Mouse (Mus musculus): ENCODE data around the gene Tbl2. TPM values are rescaled to one million over a fixed set of nuclear protein-coding genes. Genes with fewer than 3 reads are reported as not detected.
A peak's percentile ranks its signal among the peaks of the same experiment; 100 is the strongest.

Tbl2 gene
- polyA plus RNA-seq, 1 experiment: 17.6 TPM

GRCm38 (mm10) chr5:135133736-135134405, 15.6 kb upstream of the Tbl2 start:
- TF ChIP-seq CTCF (IDR thresholded peaks at IDR 0.05; ENCODE audit: borderline replicate concordance, insufficient read depth, low read depth, low read length) (no peak), POLR2A (IDR thresholded peaks at IDR 0.05; ENCODE audit: borderline replicate concordance, insufficient read depth, low read length) (no peak)
- H3K4me1 ChIP-seq (ENCODE audit: control insufficient read depth, insufficient read depth, low read length): no peaks in the 10 kb centered on the region
- DNase-seq: peak; percentile 25 to 41
- peak overlapping the region; percentile 31 for H3K4me3 ChIP-seq (replicated peaks; ENCODE audit: insufficient read depth, low read depth, low read length)
- H3K27me3 ChIP-seq (ENCODE audit: control insufficient read depth, insufficient read depth, low read length): no peaks in the 10 kb centered on the region
- WGBS: 7% methylated on average over 26 of the region's 26 CpGs
- no peak overlapping the region for H3K27ac ChIP-seq (ENCODE audit: insufficient read depth, low read length)

GRCm38 (mm10) chr5:135134534-135134933, 14.9 kb upstream of the Tbl2 start:
- no peak for DNase-seq
- no peak for TF ChIP-seq POLR2A (IDR thresholded peaks at IDR 0.05; ENCODE audit: borderline replicate concordance, insufficient read depth, low read length)
- peak; percentile 65 for TF ChIP-seq CTCF (IDR thresholded peaks at IDR 0.05; ENCODE audit: borderline replicate concordance, insufficient read depth, low read depth, low read length)
- 6% methylated on average over 8 of the region's 8 CpGs for WGBS

GRCm38 (mm10) chr5:135139881-135140280, 9.6 kb upstream of the Tbl2 start:
- DNase-seq: no peak
- H3K27ac ChIP-seq (ENCODE audit: insufficient read depth, low read length): no peak overlapping the region
- H3K4me3 ChIP-seq (replicated peaks; ENCODE audit: insufficient read depth, low read depth, low read length): no peak overlapping the region
- no peaks in the 10 kb centered on the region for H3K27me3 ChIP-seq (ENCODE audit: control insufficient read depth, insufficient read depth, low read length)
- no peaks in the 10 kb centered on the region for H3K4me1 ChIP-seq (ENCODE audit: control insufficient read depth, insufficient read depth, low read length)
- 71% methylated on average over 2 of the region's 2 CpGs for WGBS
- no peak for TF ChIP-seq POLR2A (IDR thresholded peaks at IDR 0.05; ENCODE audit: borderline replicate concordance, insufficient read depth, low read length)
- no peak for TF ChIP-seq CTCF (IDR thresholded peaks at IDR 0.05; ENCODE audit: borderline replicate concordance, insufficient read depth, low read depth, low read length)

More at GRCm38 (mm10) chr5:135134534-135134933, 14.9 kb upstream of the Tbl2 start:
- Histone ChIP-seq H3K27ac (ENCODE audit: insufficient read depth, low read length) (no peak overlapping the region), H3K4me1 (ENCODE audit: control insufficient read depth, insufficient read depth, low read length) (no peaks in the 10 kb centered on the region), H3K27me3 (ENCODE audit: control insufficient read depth, insufficient read depth, low read length) (no peaks in the 10 kb centered on the region), H3K4me3 (replicated peaks; ENCODE audit: insufficient read depth, low read depth, low read length) (no peak overlapping the region)

- no peak for DNase-seq
- Histone ChIP-seq H3K4me3 (replicated peaks; ENCODE audit: insufficient read depth, low read depth, low read length) (no peak overlapping the region), H3K27me3 (ENCODE audit: control insufficient read depth, insufficient read depth, low read length) (no peaks in the 10 kb centered on the region), H3K4me1 (ENCODE audit: control insufficient read depth, insufficient read depth, low read length) (no peaks in the 10 kb centered on the region), H3K27ac (ENCODE audit: insufficient read depth, low read length) (no peak overlapping the region)
- 63% methylated on average over 4 of the region's 4 CpGs for WGBS
- TF ChIP-seq POLR2A (IDR thresholded peaks at IDR 0.05; ENCODE audit: borderline replicate concordance, insufficient read depth, low read length) (no peak), CTCF (IDR thresholded peaks at IDR 0.05; ENCODE audit: borderline replicate concordance, insufficient read depth, low read depth, low read length) (no peak)
These were observed 5.0 kb upstream of the Tbl2 start for GRCm38 (mm10) chr5:135144469-135144868.

- 84% methylated on average over 3 of the region's 3 CpGs for WGBS
- TF ChIP-seq CTCF (IDR thresholded peaks at IDR 0.05; ENCODE audit: borderline replicate concordance, insufficient read depth, low read depth, low read length): no peak
- Histone ChIP-seq H3K4me3 (replicated peaks; ENCODE audit: insufficient read depth, low read depth, low read length) (no peak overlapping the region), H3K27me3 (ENCODE audit: control insufficient read depth, insufficient read depth, low read length) (no peaks in the 10 kb centered on the region), H3K27ac (ENCODE audit: insufficient read depth, low read length) (no peak overlapping the region), H3K4me1 (ENCODE audit: control insufficient read depth, insufficient read depth, low read length) (no peaks in the 10 kb centered on the region)
- DNase-seq: no peak
These were observed 3.9 kb upstream of the Tbl2 start for GRCm38 (mm10) chr5:135145532-135145931.

- no peaks in the 10 kb centered on the region for H3K4me1 ChIP-seq (ENCODE audit: control insufficient read depth, insufficient read depth, low read length)
- DNase-seq: no peak
- no peak overlapping the region for H3K27ac ChIP-seq (ENCODE audit: insufficient read depth, low read length)
- no peak for TF ChIP-seq POLR2A (IDR thresholded peaks at IDR 0.05; ENCODE audit: borderline replicate concordance, insufficient read depth, low read length)
- no peak for TF ChIP-seq CTCF (IDR thresholded peaks at IDR 0.05; ENCODE audit: borderline replicate concordance, insufficient read depth, low read depth, low read length)
- H3K4me3 ChIP-seq (replicated peaks; ENCODE audit: insufficient read depth, low read depth, low read length): no peak overlapping the region
- H3K27me3 ChIP-seq (ENCODE audit: control insufficient read depth, insufficient read depth, low read length): no peaks in the 10 kb centered on the region
These were observed 3.5 kb upstream of the Tbl2 start for GRCm38 (mm10) chr5:135145955-135146354.

- H3K27ac ChIP-seq (ENCODE audit: insufficient read depth, low read length): no peak overlapping the region
- H3K4me1 ChIP-seq (ENCODE audit: control insufficient read depth, insufficient read depth, low read length): no peaks in the 10 kb centered on the region
- TF ChIP-seq CTCF (IDR thresholded peaks at IDR 0.05; ENCODE audit: borderline replicate concordance, insufficient read depth, low read depth, low read length) (no peak), POLR2A (IDR thresholded peaks at IDR 0.05; ENCODE audit: borderline replicate concordance, insufficient read depth, low read length) (no peak)
- DNase-seq: no peak
- peak overlapping the region; percentile 77 for H3K4me3 ChIP-seq (replicated peaks; ENCODE audit: insufficient read depth, low read depth, low read length)
- H3K27me3 ChIP-seq (ENCODE audit: control insufficient read depth, insufficient read depth, low read length): no peaks in the 10 kb centered on the region
- under 1% methylated on average over 13 of the region's 13 CpGs for WGBS
These were observed 773 bp upstream of the Tbl2 start for GRCm38 (mm10) chr5:135148715-135149052.

GRCm38 (mm10) chr5:135149820-135150178, 342 bp downstream of the Tbl2 start:
- WGBS: under 1% methylated on average over 23 of the region's 23 CpGs
- peak overlapping the region; percentile 77 for H3K4me3 ChIP-seq (replicated peaks; ENCODE audit: insufficient read depth, low read depth, low read length)
- H3K4me1 ChIP-seq (ENCODE audit: control insufficient read depth, insufficient read depth, low read length): no peaks in the 10 kb centered on the region
- peak overlapping the region; percentile 43 for H3K27ac ChIP-seq (ENCODE audit: insufficient read depth, low read length)
- TF ChIP-seq POLR2A (IDR thresholded peaks at IDR 0.05; ENCODE audit: borderline replicate concordance, insufficient read depth, low read length) (no peak), CTCF (IDR thresholded peaks at IDR 0.05; ENCODE audit: borderline replicate concordance, insufficient read depth, low read depth, low read length) (no peak)
- DNase-seq: no peak
- no peaks in the 10 kb centered on the region for H3K27me3 ChIP-seq (ENCODE audit: control insufficient read depth, insufficient read depth, low read length)
